Mouse (Mus musculus) testis, adult 2 months (tissue): ENCODE measurements at regions not wholly inside any gene's neighbourhood (a gene's known extent, or its start where the extent isn't known, plus 50 kb on each side); places are given as distances from the start of the nearest gene placed in this dataset.

Source experiments
- H3K27ac ChIP-seq: fragments of 200-500 bp; 2 replicates; pipeline ENCODE4 v1.5.1; 2012; ENCODE audit warnings: low read depth, low read length; ENCODE audit not compliant: control insufficient read depth, insufficient read depth
- H3K27me3 ChIP-seq: fragments of 200-500 bp; 2 replicates; pipeline ENCODE4 v1.6.1; 2012; ENCODE audit warnings: mild to moderate bottlenecking, low read length, moderate library complexity; ENCODE audit not compliant: control insufficient read depth, insufficient read depth
- H3K36me3 ChIP-seq: fragments of 200-500 bp; 2 replicates; pipeline ENCODE4 v1.6.1; 2012; ENCODE audit warnings: mild to moderate bottlenecking, low read length; ENCODE audit not compliant: control insufficient read depth, insufficient read depth
- H3K4me1 ChIP-seq: fragments of 200-500 bp; 2 replicates; pipeline ENCODE4 v1.6.1; 2012; ENCODE audit warnings: low read length; ENCODE audit not compliant: control insufficient read depth, insufficient read depth
- H3K4me3 ChIP-seq: fragments of 200-500 bp; 2 replicates; pipeline ENCODE4 v1.5.1; 2012; ENCODE audit warnings: low read depth, mild to moderate bottlenecking, low read length, moderate library complexity, mixed read lengths; ENCODE audit not compliant: control insufficient read depth
- CTCF ChIP-seq: fragments of 200-500 bp; IDR thresholded peaks from 2 replicates; pipeline ENCODE4 v1.5.1; 2012; ENCODE audit warnings: low read depth, mild to moderate bottlenecking, inconsistent platforms, low read length, moderate library complexity; ENCODE audit not compliant: control insufficient read depth, insufficient read depth, insufficient replicate concordance
- POLR2A ChIP-seq: fragments of 200-500 bp; IDR thresholded peaks from 2 replicates; pipeline ENCODE4 v1.6.1; 2012; ENCODE audit warnings: low read depth, mild to moderate bottlenecking, inconsistent platforms, low read length, moderate library complexity; ENCODE audit not compliant: control insufficient read depth

GRCm38 (mm10) chr9:52359416-52359815, 191.0 kb upstream of the Zc3h12c start:
- TF ChIP-seq POLR2A, result no peak
- no peak for TF ChIP-seq CTCF
- Histone ChIP-seq H3K27ac (no peak overlapping the region), H3K4me1 (no peaks in the 10 kb centered on the region), H3K4me3 (no peak overlapping the region), H3K27me3 (no peaks in the 10 kb centered on the region), H3K36me3 (no peaks in the 10 kb centered on the region)

- H3K4me3 ChIP-seq, result no peak overlapping the region
- no peaks in the 10 kb centered on the region for H3K27me3 ChIP-seq
- no peaks in the 10 kb centered on the region for H3K4me1 ChIP-seq
- no peak for TF ChIP-seq POLR2A
- TF ChIP-seq CTCF, result no peak
- H3K27ac ChIP-seq, result no peak overlapping the region
- H3K36me3 ChIP-seq, result no peaks in the 10 kb centered on the region
Measured at GRCm38 (mm10) chr9:52356549-52356948, 188.2 kb upstream of the Zc3h12c start.

GRCm38 (mm10) chr9:52355187-52355982, 187.0 kb upstream of the Zc3h12c start:
- no peaks in the 10 kb centered on the region for H3K27me3 ChIP-seq
- no peaks in the 10 kb centered on the region for H3K36me3 ChIP-seq
- TF ChIP-seq CTCF (no peak), POLR2A (no peak)
- no peak overlapping the region for H3K27ac ChIP-seq
- no peak overlapping the region for H3K4me3 ChIP-seq
- no peaks in the 10 kb centered on the region for H3K4me1 ChIP-seq

- Histone ChIP-seq H3K36me3 (no peaks in the 10 kb centered on the region), H3K27me3 (no peaks in the 10 kb centered on the region), H3K4me1 (no peaks in the 10 kb centered on the region), H3K4me3 (no peak overlapping the region), H3K27ac (no peak overlapping the region)
- TF ChIP-seq CTCF (no peak), POLR2A (no peak)
Measured at GRCm38 (mm10) chr9:52348536-52349527, 180.5 kb upstream of the Zc3h12c start.

- H3K4me1 ChIP-seq, result no peaks in the 10 kb centered on the region
- H3K27ac ChIP-seq, result no peak overlapping the region
- H3K27me3 ChIP-seq, result no peaks in the 10 kb centered on the region
- TF ChIP-seq POLR2A (no peak), CTCF (no peak)
- H3K36me3 ChIP-seq, result no peaks in the 10 kb centered on the region
- no peak overlapping the region for H3K4me3 ChIP-seq
Measured at GRCm38 (mm10) chr9:52344177-52344877, 176.0 kb upstream of the Zc3h12c start.

- Histone ChIP-seq H3K27me3 (no peaks in the 10 kb centered on the region), H3K36me3 (no peaks in the 10 kb centered on the region), H3K27ac (no peak overlapping the region), H3K4me1 (no peaks in the 10 kb centered on the region), H3K4me3 (no peak overlapping the region)
- no peak for TF ChIP-seq CTCF
- TF ChIP-seq POLR2A, result no peak
Measured at GRCm38 (mm10) chr9:52341029-52341428, 172.7 kb upstream of the Zc3h12c start.
